Mouse (Mus musculus) thymus, postnatal 25 days (tissue): ENCODE measurements around the gene Col25a1.

ENCODE experiments used
- DNase-seq: peaks from one replicate; pipeline ENCODE4 v3.0.0; 2022

Gene Col25a1

DNA sequence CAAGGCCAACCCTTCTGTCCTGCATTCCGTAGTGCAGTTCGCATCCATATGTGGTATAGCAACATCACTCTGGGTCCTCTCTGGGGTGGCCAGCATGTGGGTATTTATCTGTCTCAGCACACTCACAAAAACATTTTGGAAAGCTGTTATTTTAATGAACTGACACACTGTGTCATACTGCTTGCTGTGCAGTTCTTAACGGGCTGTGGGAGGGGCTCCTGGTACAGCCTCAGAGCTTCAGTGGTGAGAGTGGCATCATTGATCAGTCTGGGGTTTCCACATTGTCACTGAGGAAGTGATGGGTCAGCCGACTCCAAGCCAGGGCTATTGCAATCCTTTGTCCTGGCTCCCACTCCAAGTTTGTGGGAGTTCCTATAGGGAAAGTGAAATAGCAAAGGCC, 255.9 kb downstream of the Col25a1 start:
- DNase-seq = no peak

DNA sequence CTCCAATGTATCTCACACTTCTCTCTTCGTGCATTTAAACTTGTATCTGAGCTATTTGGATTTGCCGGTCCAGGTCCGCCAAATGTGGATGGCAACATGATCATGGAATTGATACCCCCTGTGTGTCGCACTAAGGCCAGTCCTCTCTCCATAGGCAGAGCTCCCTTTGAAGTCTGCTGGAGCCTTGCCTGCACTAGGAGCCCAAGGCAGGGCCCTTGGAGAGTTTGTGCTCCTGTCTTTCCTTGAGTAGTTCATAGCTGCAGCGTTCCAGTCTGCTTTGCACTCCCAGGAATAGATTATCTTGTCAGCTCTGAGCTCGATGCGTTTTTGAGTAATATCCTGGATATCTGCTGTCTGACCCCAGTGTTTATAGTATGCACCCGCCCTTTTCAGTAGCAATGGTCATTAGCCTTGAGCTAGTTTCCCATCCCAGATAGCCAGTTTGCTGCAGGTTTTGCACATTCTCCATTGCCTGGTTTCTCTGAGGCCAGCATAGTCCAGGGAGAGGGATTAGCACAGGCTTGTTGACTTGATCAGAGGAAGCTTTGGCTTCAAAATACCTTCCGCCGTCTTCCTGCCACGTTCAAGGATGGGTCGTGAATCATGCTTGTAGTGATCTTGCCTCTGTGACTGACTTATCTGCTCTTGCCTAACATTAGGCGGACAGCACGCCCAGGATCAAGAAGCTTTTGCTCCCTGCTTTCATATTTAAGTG, 258.1 kb downstream of the Col25a1 start:
- DNase-seq = no peak

DNA sequence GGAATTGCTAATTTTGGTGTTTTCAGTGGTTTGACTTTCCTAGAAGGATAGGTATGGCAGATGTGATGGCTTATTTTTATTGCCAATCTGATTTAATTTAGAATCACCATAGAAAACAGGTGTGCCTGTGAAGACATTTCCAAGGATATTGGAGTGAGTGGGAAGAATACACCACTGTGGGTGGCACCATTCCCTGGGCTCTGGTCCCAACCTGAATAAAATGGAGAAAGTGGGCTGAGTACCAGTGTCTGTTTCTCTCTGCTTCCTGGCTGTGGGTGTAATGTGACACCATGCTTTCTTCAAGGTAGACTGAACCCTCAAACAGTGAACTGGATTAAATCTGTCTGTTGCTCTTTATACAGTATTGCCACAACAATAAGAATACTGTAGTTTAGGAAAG, 265.3 kb downstream of the Col25a1 start:
- no peak for DNase-seq

DNA sequence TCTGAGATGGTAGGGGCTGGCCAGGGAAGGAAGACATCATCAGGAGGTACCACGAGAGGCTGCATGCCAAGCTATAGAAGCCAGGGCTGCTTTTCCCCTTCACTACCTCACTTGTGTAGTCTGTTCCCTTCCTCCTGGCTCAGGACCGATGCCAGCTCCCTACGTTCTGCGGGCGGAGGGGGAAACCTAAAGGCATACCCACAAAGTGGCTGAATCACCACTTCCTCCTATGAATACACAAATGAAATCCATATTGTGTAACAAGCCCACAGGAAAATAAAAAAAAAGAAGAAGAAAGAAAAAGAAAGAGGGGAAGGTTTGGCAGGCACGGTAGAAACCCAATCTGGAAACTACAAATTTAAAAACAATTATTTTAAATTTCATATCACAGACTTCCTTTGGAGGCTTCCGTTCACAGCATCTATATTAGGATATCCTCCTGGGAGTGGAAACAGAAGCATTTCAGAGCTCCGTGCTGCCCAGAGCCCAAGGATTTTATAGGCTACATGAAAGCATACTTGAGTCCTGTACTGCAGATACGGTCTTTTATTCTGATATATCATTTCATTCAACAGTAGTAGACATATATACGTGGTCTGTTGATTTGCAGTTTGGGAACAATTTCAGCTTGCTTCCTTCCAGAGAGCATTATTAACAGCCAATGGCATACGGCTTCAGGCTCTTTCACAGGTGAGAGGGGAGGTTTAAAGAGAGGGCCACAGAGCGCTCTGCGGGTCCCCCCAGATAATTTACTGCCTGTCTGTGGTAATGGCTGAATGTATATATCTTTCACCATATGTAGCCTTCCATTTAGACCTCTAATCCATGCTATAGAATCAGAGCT, 269.6 kb downstream of the Col25a1 start:
- DNase-seq = no peak

DNA sequence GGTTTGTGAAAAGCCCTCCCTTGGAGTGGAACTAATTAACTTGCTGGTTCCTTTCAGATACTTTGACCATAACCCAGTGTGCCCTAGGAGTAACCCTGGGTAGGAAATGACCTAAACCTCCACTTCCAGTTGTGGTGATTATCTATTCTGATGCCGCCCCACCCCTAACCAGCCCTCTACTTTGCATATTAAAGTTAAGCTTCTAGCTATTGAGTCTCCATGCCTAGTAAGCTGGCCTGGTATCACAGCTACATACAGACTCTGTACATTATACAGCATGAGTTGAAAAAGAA, 270.2 kb downstream of the Col25a1 start:
- no peak for DNase-seq

DNA sequence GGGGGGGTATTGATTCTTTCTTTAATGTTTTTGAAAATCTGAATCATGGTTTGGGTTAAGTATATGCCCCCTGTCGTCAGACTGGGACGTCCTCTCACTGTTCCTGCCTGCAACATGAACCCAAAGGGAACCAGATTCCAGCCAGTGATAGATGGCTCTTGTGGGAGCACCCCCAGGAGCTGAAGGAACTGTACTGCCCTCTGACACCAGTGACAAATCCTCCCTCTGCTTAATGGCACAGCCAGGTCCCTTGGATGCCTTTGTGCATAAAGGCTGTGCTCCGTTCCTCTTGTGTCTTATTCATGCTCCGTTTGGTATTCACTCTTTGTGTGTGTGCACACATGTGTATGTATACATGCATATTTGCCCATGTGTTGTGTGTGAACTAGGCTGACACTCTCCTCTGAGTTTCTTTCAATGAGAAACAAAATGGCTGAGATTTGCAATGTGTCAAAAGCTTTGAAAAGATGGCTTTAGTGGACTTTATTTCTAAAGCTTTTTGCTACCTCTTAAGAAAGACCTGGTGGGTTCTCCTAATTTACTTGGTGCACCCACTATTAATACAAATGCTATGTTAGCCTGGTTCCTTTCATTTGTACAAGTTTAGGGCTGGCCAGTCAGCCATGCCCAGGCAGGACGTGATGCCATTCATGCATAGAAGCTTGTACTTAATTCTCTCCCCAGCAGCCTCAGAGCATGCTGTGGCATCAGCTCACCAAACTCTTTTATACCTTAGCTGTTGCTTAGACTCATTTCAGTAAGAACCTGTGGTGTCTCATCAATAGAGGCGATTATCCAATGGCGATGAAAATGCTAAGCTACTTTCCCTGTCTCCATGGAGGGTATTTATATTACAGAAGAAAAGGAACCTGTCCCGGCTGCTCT, 273.5 kb downstream of the Col25a1 start:
- no peak for DNase-seq

DNA sequence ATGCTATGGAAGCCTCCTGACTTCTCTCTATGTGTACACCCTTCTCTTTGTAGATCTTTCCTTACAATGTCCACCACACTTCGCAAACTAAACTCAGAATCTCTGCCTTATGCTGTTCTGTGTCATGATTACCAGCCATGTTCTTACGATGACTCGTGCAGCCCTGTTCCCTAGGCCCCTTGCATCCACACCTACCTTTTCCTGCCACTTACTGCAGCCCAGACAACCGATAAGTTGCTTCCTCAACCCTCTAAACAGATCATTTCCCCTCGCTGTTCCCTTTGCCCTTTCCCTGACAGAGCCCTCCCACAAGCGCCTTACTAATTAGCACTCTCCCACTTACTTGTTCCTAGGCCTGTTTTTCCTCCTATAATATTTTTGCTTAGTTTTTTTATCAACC, 275.9 kb downstream of the Col25a1 start:
- DNase-seq = no peak

DNA sequence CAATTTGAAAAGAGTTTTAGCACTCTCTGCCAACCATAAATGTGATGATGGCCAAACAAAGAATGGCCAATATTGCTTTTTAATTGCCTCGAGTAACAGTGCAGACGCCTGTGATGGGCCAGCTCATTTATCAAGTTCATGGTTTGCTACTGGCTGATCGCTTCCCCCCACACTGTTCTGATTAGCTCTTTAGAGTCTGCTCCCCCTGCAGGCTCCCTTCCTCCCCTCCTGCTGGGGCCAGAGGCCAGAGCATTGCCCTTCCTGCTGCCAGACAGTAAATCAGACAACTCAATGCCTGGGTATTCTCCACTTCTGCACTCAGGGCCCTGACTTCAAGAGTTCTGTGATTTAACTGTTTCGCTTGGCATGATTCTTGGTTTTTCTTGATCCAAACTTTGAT, 281.9 kb downstream of the Col25a1 start:
- DNase-seq = no peak

DNA sequence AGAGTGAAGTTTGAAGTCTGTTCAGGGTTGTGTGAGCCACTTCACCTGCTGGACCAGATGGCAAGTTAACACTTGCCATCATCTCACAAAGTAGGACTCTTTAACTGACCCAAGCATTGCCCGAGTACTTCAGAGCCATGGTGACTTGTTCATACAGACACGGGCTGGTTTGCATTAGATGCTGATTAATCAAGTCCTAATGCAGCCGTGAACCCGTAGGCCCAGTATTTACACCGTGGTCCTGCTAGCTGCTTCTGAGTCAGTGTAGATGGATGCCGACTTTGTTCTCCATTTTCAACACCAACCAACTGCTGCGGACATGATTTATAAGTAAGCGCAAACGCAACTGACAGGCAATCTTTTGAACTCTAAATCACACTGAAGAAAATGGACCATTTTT, 287.6 kb downstream of the Col25a1 start:
- no peak for DNase-seq

DNA sequence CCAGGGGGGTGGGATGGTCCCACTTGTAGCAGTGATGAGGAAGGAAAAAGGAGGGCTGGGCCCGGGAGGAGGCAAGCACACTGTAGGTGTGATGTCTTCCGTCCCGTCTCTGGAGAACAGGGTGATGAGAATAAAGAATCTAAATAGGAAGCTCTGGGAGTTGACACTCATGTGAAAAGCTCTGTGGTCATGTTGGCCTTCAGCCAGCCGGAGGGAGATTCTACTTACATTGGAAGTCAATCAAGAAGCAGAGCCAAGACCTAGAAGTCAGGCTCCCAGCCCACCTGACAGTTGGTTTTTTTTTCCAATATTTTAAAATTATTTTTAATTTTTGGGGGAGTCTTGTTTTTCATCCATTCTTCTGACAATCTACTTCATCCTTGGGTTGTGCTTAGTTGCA, 297.5 kb downstream of the Col25a1 start:
- no peak for DNase-seq

DNA sequence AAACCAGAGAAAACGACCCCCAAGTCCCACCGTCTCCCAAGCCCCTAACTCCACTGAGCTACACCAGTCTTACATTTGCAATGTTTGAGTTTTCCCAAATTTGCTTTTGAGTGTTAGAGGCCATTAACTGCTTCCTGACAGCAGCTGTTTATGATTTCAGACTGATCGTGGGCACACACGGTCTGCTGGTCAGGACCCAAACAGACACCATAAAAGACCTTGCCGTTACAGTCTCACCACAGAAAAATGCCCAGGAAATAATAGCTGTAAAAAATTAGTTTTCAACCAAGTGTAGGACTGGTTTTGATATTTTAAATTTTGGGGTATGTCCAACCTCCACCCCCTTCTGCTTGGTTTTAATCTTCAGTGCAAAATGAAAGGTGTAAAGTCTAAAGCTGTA, 298.8 kb downstream of the Col25a1 start:
- DNase-seq = no peak

DNA sequence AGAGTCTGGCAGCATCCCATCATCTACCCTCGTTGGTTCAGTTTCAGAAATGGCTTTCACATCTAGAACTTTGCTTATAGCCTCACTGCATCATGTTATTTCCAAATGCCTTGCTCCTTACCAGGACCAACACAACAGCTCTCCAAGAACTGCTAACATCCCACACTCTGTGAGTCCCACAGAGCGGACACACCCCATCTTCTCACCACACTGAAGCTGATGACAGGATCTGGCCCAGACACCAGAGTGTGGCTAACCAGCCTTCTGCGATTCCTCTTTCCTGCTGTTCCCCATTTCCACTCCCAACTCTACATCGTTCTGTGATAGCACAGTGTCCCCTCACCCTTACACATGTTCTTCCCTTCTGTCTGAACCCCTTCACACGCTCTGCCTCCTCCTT, 301.5 kb downstream of the Col25a1 start:
- DNase-seq = no peak

DNA sequence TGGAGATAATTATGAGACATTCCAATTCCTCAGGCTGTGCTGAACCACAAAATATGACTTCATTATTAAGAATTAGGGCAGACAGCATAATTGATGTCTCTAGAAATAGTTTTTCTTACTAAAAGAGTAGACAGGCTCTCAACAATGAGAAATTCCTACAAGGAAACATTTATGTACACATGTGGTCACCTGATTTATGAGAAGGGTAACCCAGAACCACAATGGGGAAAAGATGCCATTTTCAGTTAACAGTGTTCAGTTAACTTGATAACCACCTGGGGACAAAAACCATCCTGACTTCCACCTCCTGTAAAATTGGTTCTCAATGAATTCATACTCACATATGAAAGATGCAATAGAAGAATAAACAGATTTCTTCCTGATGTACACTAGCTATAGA, 305.7 kb downstream of the Col25a1 start:
- DNase-seq = no peak

DNA sequence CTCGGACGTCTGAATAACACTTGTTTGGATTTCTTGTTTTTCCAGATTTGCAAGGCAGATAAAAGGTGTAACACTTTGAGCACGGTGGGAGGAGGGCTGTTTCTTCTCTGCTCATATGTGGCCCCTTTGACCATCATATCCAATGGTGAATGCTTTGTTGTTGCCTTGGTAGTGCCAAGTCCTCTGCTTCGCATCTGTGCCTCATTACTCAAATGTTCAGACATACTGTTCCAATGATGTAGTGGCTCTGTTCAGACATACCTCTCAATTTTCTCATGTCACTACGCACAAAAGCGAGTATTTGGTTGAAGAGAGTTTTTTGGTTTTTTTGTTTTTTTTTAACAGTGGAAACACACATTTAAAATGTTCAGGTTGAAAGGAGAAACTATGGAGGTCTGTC, 308.5 kb downstream of the Col25a1 start:
- DNase-seq = no peak

DNA sequence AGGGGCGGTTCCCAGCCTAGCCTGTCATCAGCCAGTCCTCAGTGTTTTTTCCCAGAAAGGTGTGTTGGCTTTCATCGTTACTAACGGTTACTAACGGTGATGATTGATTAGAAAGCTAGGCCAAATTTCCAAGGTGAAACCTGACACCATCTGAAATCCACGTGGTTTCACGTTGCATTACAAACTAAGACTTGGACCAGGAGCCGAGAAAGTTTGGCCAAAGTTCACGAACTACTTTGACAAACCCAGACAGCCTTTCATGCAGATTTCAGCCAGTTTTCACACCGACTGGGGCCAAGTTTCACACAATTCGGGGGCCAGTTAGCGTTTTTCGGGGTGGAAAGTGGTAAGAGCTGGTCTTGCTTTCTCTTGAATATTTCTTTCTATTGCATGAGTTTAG, 309.4 kb downstream of the Col25a1 start:
- no peak for DNase-seq

DNA sequence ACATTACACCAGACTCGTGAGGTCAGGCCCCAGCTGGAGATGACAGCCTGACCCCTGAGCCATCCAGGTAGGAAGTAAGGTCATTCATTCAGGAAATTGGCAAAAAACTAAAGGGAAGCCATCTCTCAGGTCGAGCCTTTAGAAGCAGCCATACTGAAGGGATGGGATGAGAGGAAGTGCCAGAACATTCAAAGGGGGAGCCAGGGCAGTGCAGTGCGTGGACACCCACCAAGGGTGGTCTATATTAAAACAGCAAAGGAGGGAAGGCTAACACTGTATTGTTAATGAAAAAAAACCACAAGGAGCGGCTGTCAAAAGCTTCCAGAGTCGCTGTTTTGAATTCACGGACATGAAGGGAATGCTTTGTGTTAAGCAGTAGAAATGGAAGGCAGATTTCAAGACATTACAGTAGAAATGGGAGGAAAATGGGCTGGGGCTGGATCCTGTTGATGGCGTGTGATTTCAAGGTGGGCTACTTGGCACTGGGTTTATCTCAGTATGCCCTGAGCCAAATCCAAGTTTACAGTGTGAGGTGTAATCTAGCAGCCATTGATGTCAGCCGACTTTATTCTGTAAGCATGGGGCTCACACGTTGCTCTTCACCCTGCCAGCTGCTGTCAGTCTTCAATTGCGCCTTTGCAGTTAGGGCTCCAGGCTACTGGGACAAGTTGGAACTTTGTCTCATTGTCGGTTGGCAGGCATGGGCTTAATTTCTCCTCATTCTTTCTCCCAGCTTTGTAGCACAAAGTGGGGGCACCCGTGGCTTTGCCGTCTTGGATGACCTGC, 312.7 kb downstream of the Col25a1 start:
- DNase-seq = no peak

DNA sequence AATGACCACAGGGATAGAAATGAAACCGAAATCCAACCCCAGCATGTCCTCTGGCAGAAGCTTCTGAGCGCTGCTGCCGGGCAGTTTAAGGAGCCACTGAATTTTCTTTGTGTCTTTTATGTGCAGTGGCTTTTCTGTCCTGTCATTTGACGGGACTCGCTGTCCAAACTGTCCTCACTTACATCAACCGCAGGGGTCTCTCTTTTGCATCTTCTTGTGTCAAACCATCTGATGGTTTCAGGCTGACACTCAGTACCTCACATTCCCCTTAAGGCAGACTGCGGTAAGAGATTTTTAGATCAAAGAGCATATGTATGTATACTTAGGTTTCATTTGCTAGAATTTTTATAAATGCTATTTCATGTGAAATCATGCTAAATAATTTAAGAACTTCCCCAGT, 318.6 kb downstream of the Col25a1 start:
- DNase-seq = no peak

DNA sequence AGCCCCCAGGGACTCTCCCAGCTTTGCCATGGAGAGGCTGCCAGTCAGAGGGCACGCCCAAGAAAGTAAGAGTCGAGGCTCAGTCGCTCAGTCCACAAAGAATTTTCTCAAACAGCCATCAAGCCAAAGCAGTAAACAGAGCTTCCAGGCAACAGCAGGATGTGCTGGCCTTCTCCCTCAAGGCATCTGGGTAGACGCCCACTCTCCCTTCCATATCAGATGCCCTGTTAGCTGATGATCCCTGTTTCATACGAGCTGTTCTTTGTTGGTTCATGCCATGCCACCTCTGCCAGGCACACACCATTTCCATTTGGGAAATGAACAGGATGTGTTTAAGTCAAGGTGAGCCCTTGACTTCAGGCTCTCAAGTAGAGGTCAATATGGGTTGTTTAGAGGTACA, 334.1 kb downstream of the Col25a1 start:
- DNase-seq = no peak

DNA sequence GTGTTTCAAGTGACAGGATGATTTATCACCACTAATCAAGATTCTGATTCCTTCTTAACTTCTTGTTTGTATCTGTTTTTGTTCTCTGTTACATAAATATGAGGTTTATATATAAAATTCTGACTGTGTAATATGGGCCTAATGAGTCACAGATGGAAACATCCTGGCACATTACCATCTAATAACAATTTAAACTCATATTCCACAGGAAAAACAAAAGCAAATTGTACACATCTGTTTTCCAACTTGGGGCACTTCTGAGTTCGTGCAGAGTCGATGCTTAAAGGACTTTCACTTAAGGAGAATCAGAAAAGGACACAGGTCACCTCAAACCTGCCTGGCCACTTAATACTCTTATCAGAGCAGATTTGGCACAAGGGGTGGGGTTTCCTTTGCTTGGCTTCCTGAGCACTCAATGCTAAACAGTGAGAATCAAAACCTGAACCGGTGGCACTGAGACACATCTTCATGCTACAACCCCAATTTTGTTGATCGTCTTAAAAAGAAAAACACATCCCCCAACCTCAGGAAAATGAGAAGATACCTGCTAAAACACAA, 342.0 kb downstream of the Col25a1 start:
- no peak for DNase-seq

DNA sequence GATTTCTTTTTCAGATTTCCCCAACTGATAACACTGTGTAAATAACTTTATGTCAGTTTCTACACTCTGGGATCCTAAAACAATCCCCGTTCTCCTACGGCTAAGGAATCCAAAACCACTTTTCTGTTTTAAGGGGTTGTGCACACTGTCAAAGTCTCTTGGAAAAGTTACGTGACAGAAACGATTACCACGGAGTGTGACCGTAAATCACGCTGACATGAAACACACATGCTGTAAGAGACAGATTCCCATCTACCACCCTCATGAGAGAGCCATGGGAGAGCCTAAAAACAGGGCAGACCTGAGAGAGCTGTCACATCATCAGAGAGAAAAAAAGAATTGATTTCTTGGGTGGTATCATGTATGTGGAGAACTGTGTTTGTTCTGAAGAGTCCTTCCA, 342.7 kb downstream of the Col25a1 start:
- DNase-seq = no peak

DNA sequence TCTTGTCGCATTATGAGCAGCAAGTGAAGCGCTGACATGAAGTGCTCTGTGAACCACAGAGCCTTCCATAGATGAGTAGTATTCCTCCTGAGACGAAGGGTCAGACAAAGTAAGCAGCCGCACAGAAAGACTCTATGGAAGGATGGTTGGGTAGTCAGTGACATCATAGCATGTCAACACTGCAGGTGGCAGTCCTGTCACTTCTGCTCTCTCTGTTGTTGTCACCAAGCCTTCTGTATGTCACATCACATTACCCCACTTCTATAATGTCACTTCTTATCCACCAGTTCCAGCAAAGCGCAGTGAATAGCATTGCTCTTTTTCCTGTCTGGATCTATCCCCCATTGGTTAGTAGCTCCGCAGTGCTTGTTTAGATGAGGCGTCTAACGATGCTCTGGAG, 351.2 kb downstream of the Col25a1 start:
- no peak for DNase-seq

DNA sequence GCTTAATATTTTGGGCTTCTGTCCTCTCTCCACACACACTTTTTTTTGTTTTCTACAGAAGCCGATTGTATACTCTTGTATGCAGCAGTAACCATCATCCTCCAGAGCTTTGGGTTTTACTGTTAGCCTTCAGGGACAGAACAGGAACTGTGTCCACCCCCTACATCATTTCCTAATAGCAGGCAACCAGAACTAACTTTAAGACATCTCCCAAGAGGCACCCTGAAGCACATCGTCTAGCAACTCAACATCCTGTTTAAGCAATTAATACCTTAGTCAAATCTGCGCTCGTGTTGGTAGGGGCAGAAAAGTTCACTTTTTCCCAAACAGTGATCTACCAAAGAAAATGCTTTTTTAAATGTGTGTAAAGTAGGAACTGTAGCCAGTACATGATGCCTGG, 357.5 kb downstream of the Col25a1 start:
- DNase-seq = no peak

DNA sequence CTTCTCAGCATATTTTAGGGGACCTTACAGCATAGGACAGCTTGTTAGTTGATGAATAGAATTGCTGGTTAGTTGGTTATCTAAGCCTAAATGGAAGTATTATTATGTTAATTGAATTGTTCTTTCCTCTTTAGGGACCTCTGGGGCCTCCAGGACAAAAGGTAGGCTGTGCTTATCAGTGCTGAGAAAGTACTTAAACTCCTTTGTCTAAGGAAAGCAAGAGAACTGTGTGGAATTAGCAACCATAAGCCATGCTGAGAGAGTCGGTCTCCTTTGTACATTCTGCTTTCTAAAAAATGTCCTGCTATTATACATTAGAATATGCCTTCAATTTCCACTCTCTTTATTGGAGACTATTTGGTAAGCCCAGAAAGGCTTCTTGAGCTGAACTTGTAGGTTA, 362.9 kb downstream of the Col25a1 start:
- DNase-seq = no peak
